ENCODE assay signal across 8 mouse cellular contexts in genomic region chr6:73221958-73222735, GRCm38 (mm10). TPM values are rescaled to one million over a fixed set of nuclear protein-coding genes. Genes with fewer than 3 reads are reported as not detected.
DNase-seq lines count a peak whose midpoint lies in the region; ATAC-seq and TF ChIP-seq lines count a peak whose summit lies in the region.

No protein-coding gene starts in this region.

- ATAC-seq in embryonic facial prominence, embryonic 11.5 days (replicated peaks; ENCODE audit: insufficient number of reproducible peaks, low FRiP score, low TSS enrichment, low read depth): peak; percentile 66; the same call in 1 of the 2 replicates
- peak; percentile 82 for ATAC-seq in hindbrain, embryonic 13.5 days (ENCODE audit: low FRiP score)
- peak; percentile 75 for ATAC-seq in liver, embryonic 13.5 days (ENCODE audit: low read depth)

- peaks cover 3% of the 10 kb centered on the region; the same call in 1 of the 2 replicates for H3K36me3 ChIP-seq in heart, embryonic 10.5 days
- H3K36me3 ChIP-seq in E14TG2a.4 (ENCODE audit: insufficient read depth, low read length): no peaks in the 10 kb centered on the region
- H3K36me3 ChIP-seq in embryonic facial prominence, embryonic 11.5 days (replicated peaks; ENCODE audit: control insufficient read depth, insufficient read depth, low read depth, low read length): no peaks in the 10 kb centered on the region
- no peaks in the 10 kb centered on the region for H3K36me3 ChIP-seq in hindbrain, embryonic 13.5 days
- H3K36me3 ChIP-seq in liver, embryonic 13.5 days: no peaks in the 10 kb centered on the region

- H3K4me1 ChIP-seq in heart, embryonic 10.5 days: peaks cover 8% of the 10 kb centered on the region; the same call in 1 of the 2 replicates
- H3K4me1 ChIP-seq in E14TG2a.4 (replicated peaks; ENCODE audit: low read depth, low read length): peaks cover 39% of the 10 kb centered on the region
- no peaks in the 10 kb centered on the region for H3K4me1 ChIP-seq in embryonic facial prominence, embryonic 11.5 days (ENCODE audit: control insufficient read depth, insufficient read depth, low read length)
- H3K4me1 ChIP-seq in hindbrain, embryonic 13.5 days (replicated peaks): peaks cover 4% of the 10 kb centered on the region
- H3K4me1 ChIP-seq in liver, embryonic 13.5 days (replicated peaks): 0 out of 2 replicates have a peak, but pooled peaks cover 5% of the 10 kb centered on the region

- H3K4me2 ChIP-seq in embryonic facial prominence, embryonic 11.5 days (ENCODE audit: low read depth, low read length): peak overlapping the region; percentile 57
- H3K4me2 ChIP-seq in hindbrain, embryonic 13.5 days: peak overlapping the region; percentile 66
- peak overlapping the region; percentile 66 for H3K4me2 ChIP-seq in liver, embryonic 13.5 days

- peak overlapping the region; percentile 55 for H3K4me3 ChIP-seq in heart, embryonic 10.5 days
- peak overlapping the region; percentile 70 for H3K4me3 ChIP-seq in E14TG2a.4 (replicated peaks; ENCODE audit: low read length)
- H3K4me3 ChIP-seq in embryonic facial prominence, embryonic 11.5 days (ENCODE audit: low read depth, low read length): peak overlapping the region; percentile 27
- H3K4me3 ChIP-seq in hindbrain, embryonic 13.5 days: peak overlapping the region; percentile 45
- H3K4me3 ChIP-seq in liver, embryonic 13.5 days (replicated peaks): peak overlapping the region; percentile 46

- no peak overlapping the region for H3K9ac ChIP-seq in embryonic facial prominence, embryonic 11.5 days (replicated peaks; ENCODE audit: low read length)
- peak overlapping the region; percentile 68 for H3K9ac ChIP-seq in hindbrain, embryonic 13.5 days
- 0 out of 2 replicates have a peak overlapping the region, but pooled peaks have one; percentile 30 for H3K9ac ChIP-seq in liver, embryonic 13.5 days

- TF ChIP-seq CTCF in E14TG2a.4 (conservative IDR thresholded peaks at IDR 0.05; ENCODE audit: low read length): no peak

- peak overlapping the region; percentile 89 for H3K27ac ChIP-seq in heart, embryonic 10.5 days
- H3K27ac ChIP-seq in embryonic facial prominence, embryonic 11.5 days (replicated peaks; ENCODE audit: low read depth, low read length): no peak overlapping the region
- H3K27ac ChIP-seq in hindbrain, embryonic 13.5 days: peak overlapping the region; percentile 76
- no peak overlapping the region; the same call in 1 of the 2 replicates for H3K27ac ChIP-seq in liver, embryonic 13.5 days

- DNase-seq in heart, embryonic 10.5 days (ENCODE audit: low spot score): peak; percentile 77
- no peak for DNase-seq in heart, adult 9 months (ENCODE audit: low spot score in 2 of 2)
- DNase-seq in embryonic facial prominence, embryonic 11.5 days (ENCODE audit: low spot score): peak; percentile 41
- peak; percentile 23 for DNase-seq in liver, embryonic 13.5 days
- peak; percentile 24 for DNase-seq in right cerebral cortex, postnatal 14 days
- DNase-seq in thymus, adult 18-20 months: no peak

- no peaks in the 10 kb centered on the region for H3K9me3 ChIP-seq in heart, embryonic 10.5 days
- H3K9me3 ChIP-seq in E14TG2a.4 (ENCODE audit: low read length): no peaks in the 10 kb centered on the region
- H3K9me3 ChIP-seq in embryonic facial prominence, embryonic 11.5 days (replicated peaks; ENCODE audit: control insufficient read depth, low read length): no peaks in the 10 kb centered on the region
- H3K9me3 ChIP-seq in hindbrain, embryonic 13.5 days: no peaks in the 10 kb centered on the region
- no peaks in the 10 kb centered on the region for H3K9me3 ChIP-seq in liver, embryonic 13.5 days (replicated peaks)

- 36% methylated on average over 22 of the region's 23 CpGs for WGBS in heart, embryonic 10.5 days
- WGBS in embryonic facial prominence, embryonic 11.5 days: 29% methylated on average over 23 of the region's 23 CpGs
- WGBS in hindbrain, embryonic 13.5 days: 36% methylated on average over 23 of the region's 23 CpGs
- WGBS in liver, embryonic 13.5 days (ENCODE audit: insufficient replicate concordance): 44% methylated on average over 23 of the region's 23 CpGs

- H3K27me3 ChIP-seq in heart, embryonic 10.5 days (ENCODE audit: insufficient read depth, poor library complexity, severe bottlenecking): no peaks in the 10 kb centered on the region
- H3K27me3 ChIP-seq in E14TG2a.4 (ENCODE audit: insufficient read depth, low read length): no peaks in the 10 kb centered on the region
- H3K27me3 ChIP-seq in embryonic facial prominence, embryonic 11.5 days (ENCODE audit: control insufficient read depth, insufficient read depth, low read length): no peaks in the 10 kb centered on the region
- H3K27me3 ChIP-seq in hindbrain, embryonic 13.5 days: no peaks in the 10 kb centered on the region
- H3K27me3 ChIP-seq in liver, embryonic 13.5 days: no peaks in the 10 kb centered on the region

RNA-seq across cellular contexts. Expression of gene Dnah6, which starts 0.7 kb away (rescaled TPM):
- polyA plus RNA-seq in heart, embryonic 10.5 days (2016; fragmentation: Nextera tagmentation; extraction: Ambion mirVana): 0.01 and 0.05 TPM in 2 replicates
- 0.04 TPM in 2 replicates for polyA plus RNA-seq in embryonic facial prominence, embryonic 11.5 days (2014; fragmentation: Nextera tagmentation; extraction: Ambion mirVana)
- 0.23 and 0.47 TPM in 2 replicates for polyA plus RNA-seq in hindbrain, embryonic 13.5 days (2015; fragmentation: Nextera tagmentation; extraction: Ambion mirVana)
- polyA plus RNA-seq in liver, embryonic 13.5 days (2015; fragmentation: Nextera tagmentation; extraction: Ambion mirVana): 0.01 TPM in 2 replicates

RNA-seq across cellular contexts. Expression of gene Suclg1, which starts 26.0 kb away (rescaled TPM):
- polyA plus RNA-seq in heart, embryonic 10.5 days (2016; fragmentation: Nextera tagmentation; extraction: Ambion mirVana): 241 and 269 TPM in 2 replicates
- 177 and 194 TPM in 2 replicates for polyA plus RNA-seq in embryonic facial prominence, embryonic 11.5 days (2014; fragmentation: Nextera tagmentation; extraction: Ambion mirVana)
- 135 and 142 TPM in 2 replicates for polyA plus RNA-seq in hindbrain, embryonic 13.5 days (2015; fragmentation: Nextera tagmentation; extraction: Ambion mirVana)
- polyA plus RNA-seq in liver, embryonic 13.5 days (2015; fragmentation: Nextera tagmentation; extraction: Ambion mirVana): 131 and 141 TPM in 2 replicates

Comparison
In these comparisons a context has a peak if more than half of its experiments do, and no peak if none do; other contexts are left out.
1. DNase-seq: peak in heart, embryonic 10.5 days (single experiment), embryonic facial prominence, embryonic 11.5 days (single experiment), liver, embryonic 13.5 days (single experiment) and right cerebral cortex, postnatal 14 days (single experiment); none in heart, adult 9 months (0 of 2) and thymus, adult 18-20 months (0 of 2).
2. H3K27ac ChIP-seq: peak in heart, embryonic 10.5 days (single experiment) and hindbrain, embryonic 13.5 days (single experiment); none in embryonic facial prominence, embryonic 11.5 days (single experiment) and liver, embryonic 13.5 days (single experiment).
3. Peak in every context shown above with its lines, with median percentiles within 50 percentile points of each other: H3K4me3 ChIP-seq, ATAC-seq and H3K4me2 ChIP-seq.